Mouse (Mus musculus) MEL (cell line): ENCODE data around the gene Rala. TPM values are rescaled to one million over a fixed set of nuclear protein-coding genes. Genes with fewer than 3 reads are reported as not detected.

Experiments
- DNase-seq: peaks from one replicate; pipeline ENCODE4 v3.0.0; 2011; ENCODE audit warnings: low read depth, low spot score
- H3K27ac ChIP-seq: 2 replicates; pipeline ENCODE4 v1.5.1; 2012; ENCODE audit warnings: low read depth, mild to moderate bottlenecking, control low read depth, low read length, moderate library complexity; ENCODE audit not compliant: control insufficient read depth
- H3K27me3 ChIP-seq, 2 experiments: fragments of 150-350 bp in 1 of 2; sonication (generic) in 1 of 2; 2 replicates each; pipeline ENCODE4 v1.6.1; 2012; ENCODE audit warnings: low read length in 2 of 2, mild to moderate bottlenecking in 2 of 2, improper control_type of control experiment in 1 of 2, moderate library complexity in 1 of 2; ENCODE audit not compliant: insufficient read depth in 2 of 2, control insufficient read depth in 1 of 2
- H3K36me3 ChIP-seq, 2 experiments: 2 replicates each; pipeline ENCODE4 v1.6.1; 2012 to 2014; ENCODE audit warnings: low read length in 2 of 2, improper control_type of control experiment in 1 of 2, inconsistent platforms in 1 of 2, mild to moderate bottlenecking in 1 of 2; ENCODE audit not compliant: insufficient read depth in 2 of 2, control insufficient read depth in 1 of 2
- H3K4me1 ChIP-seq, 2 experiments: fragments of 150-350 bp in 1 of 2; sonication (generic) in 1 of 2; 2 replicates each; pipeline ENCODE4 v1.6.1; 2012; ENCODE audit warnings: low read length in 2 of 2, improper control_type of control experiment in 1 of 2, mild to moderate bottlenecking in 1 of 2; ENCODE audit not compliant: insufficient read depth in 2 of 2, control insufficient read depth in 1 of 2
- H3K4me3 ChIP-seq, 2 experiments: fragments of 150-350 bp in 1 of 2; sonication (generic) in 1 of 2; 2 replicates each; pipeline ENCODE4 v1.5.1; 2012; ENCODE audit warnings: low read depth in 2 of 2, low read length in 2 of 2, mild to moderate bottlenecking in 2 of 2, moderate library complexity in 2 of 2, control low read depth in 1 of 2, improper control_type of control experiment in 1 of 2; ENCODE audit not compliant: control insufficient read depth in 1 of 2, insufficient read depth in 1 of 2
- H3K79me2 ChIP-seq: 2 replicates; pipeline ENCODE4 v1.6.1; 2012; ENCODE audit warnings: mild to moderate bottlenecking, low read length, moderate library complexity; ENCODE audit not compliant: control insufficient read depth, poor library complexity, insufficient read depth
- H3K9ac ChIP-seq: 2 replicates; pipeline ENCODE4 v1.6.1; 2012; ENCODE audit warnings: low read depth, mild to moderate bottlenecking, control low read depth, low read length, moderate library complexity; ENCODE audit not compliant: control insufficient read depth, poor library complexity, severe bottlenecking
- H3K9me3 ChIP-seq: fragments of 150-350 bp; sonication (generic); replicated peaks from 2 replicates; pipeline ENCODE4 v1.6.1; 2012; ENCODE audit warnings: mild to moderate bottlenecking, low read length, improper control_type of control experiment, moderate library complexity; ENCODE audit not compliant: insufficient read depth
- BHLHE40 ChIP-seq: IDR thresholded peaks from 2 replicates; pipeline ENCODE4 v1.6.1; 2012; ENCODE audit warnings: low read depth, mild to moderate bottlenecking, inconsistent platforms, low read length, improper control_type of control experiment, borderline replicate concordance
- CHD2 ChIP-seq: IDR thresholded peaks from 2 replicates; pipeline ENCODE4 v1.6.1; 2011; ENCODE audit warnings: low read length, improper control_type of control experiment
- CTCF ChIP-seq, 3 experiments: IDR thresholded peaks in 2 of 3; conservative IDR thresholded peaks in 1 of 3; 2 replicates each; pipeline ENCODE4 v1.5.1; 2011 to 2012; ENCODE audit warnings: low read length in 3 of 3, low read depth in 2 of 3, mild to moderate bottlenecking in 2 of 3, improper control_type of control experiment in 1 of 3, inconsistent platforms in 1 of 3, mixed read lengths in 1 of 3, moderate library complexity in 1 of 3; ENCODE audit not compliant: control insufficient read depth in 1 of 3, insufficient read depth in 1 of 3, poor library complexity in 1 of 3, severe bottlenecking in 1 of 3
- ELF1 ChIP-seq: IDR thresholded peaks from 2 replicates; pipeline ENCODE4 v1.6.1; 2014; ENCODE audit warnings: low read depth, mild to moderate bottlenecking, inconsistent platforms, low read length, improper control_type of control experiment, moderate library complexity
- EP300 ChIP-seq, 2 experiments: IDR thresholded peaks; 2 replicates each; pipeline ENCODE4 v1.6.1; 2011; ENCODE audit warnings: improper control_type of control experiment in 2 of 2, low read length in 2 of 2, low read depth in 1 of 2, mild to moderate bottlenecking in 1 of 2
- ETS1 ChIP-seq: IDR thresholded peaks from 2 replicates; pipeline ENCODE4 v1.6.1; 2012; ENCODE audit warnings: low read depth, mild to moderate bottlenecking, inconsistent platforms, low read length, improper control_type of control experiment, moderate library complexity
- GATA1 ChIP-seq: IDR thresholded peaks from 2 replicates; pipeline ENCODE4 v1.6.1; 2011; ENCODE audit warnings: low read depth, low read length, improper control_type of control experiment
- JUND ChIP-seq: IDR thresholded peaks from 2 replicates; pipeline ENCODE4 v1.6.1; 2011; ENCODE audit warnings: low read depth, mild to moderate bottlenecking, improper control_type of control experiment, low read length
- MAFK ChIP-seq: IDR thresholded peaks from 2 replicates; pipeline ENCODE4 v1.6.1; 2011; ENCODE audit warnings: low read depth, mild to moderate bottlenecking, low read length, improper control_type of control experiment, borderline replicate concordance
- MAX ChIP-seq: IDR thresholded peaks from 2 replicates; pipeline ENCODE4 v1.6.1; 2011; ENCODE audit warnings: low read length, improper control_type of control experiment
- MEF2A ChIP-seq: IDR thresholded peaks from 2 replicates; pipeline ENCODE4 v1.6.1; 2014; ENCODE audit warnings: low read depth, mild to moderate bottlenecking, inconsistent platforms, low read length, improper control_type of control experiment; ENCODE audit not compliant: poor library complexity, insufficient replicate concordance, severe bottlenecking; ENCODE audit errors: extremely low read depth
- MYB ChIP-seq: IDR thresholded peaks from 2 replicates; pipeline ENCODE4 v1.6.1; 2011; ENCODE audit warnings: mild to moderate bottlenecking, low read depth, low read length, improper control_type of control experiment
- MYC ChIP-seq: IDR thresholded peaks from 2 replicates; pipeline ENCODE4 v1.6.1; 2011; ENCODE audit warnings: low read depth, mild to moderate bottlenecking, low read length, improper control_type of control experiment, moderate library complexity
- NRF1 ChIP-seq: IDR thresholded peaks from 2 replicates; pipeline ENCODE4 v1.6.1; 2014; ENCODE audit warnings: low read depth, mild to moderate bottlenecking, inconsistent platforms, low read length, improper control_type of control experiment, moderate library complexity; ENCODE audit not compliant: poor library complexity, insufficient read depth, severe bottlenecking
- RAD21 ChIP-seq: IDR thresholded peaks from 2 replicates; pipeline ENCODE4 v1.6.1; 2011; ENCODE audit warnings: mild to moderate bottlenecking, low read depth, low read length, improper control_type of control experiment
- RCOR1 ChIP-seq: IDR thresholded peaks from 2 replicates; pipeline ENCODE4 v1.6.1; 2012; ENCODE audit warnings: low read depth, mild to moderate bottlenecking, inconsistent platforms, low read length, improper control_type of control experiment
- TCF12 ChIP-seq: IDR thresholded peaks from 2 replicates; pipeline ENCODE4 v1.6.1; 2014; ENCODE audit warnings: low read depth, mild to moderate bottlenecking, inconsistent platforms, low read length, improper control_type of control experiment, moderate library complexity
- ZC3H11A ChIP-seq: IDR thresholded peaks from 2 replicates; pipeline ENCODE4 v1.6.1; 2012; ENCODE audit warnings: low read depth, mild to moderate bottlenecking, inconsistent platforms, low read length, improper control_type of control experiment
- ZKSCAN1 ChIP-seq: IDR thresholded peaks from 2 replicates; pipeline ENCODE4 v1.6.1; 2012; ENCODE audit warnings: low read depth, mild to moderate bottlenecking, inconsistent platforms, low read length, improper control_type of control experiment, moderate library complexity
- ZNF384 ChIP-seq: IDR thresholded peaks from 2 replicates; pipeline ENCODE4 v1.6.1; 2012; ENCODE audit warnings: low read depth, mild to moderate bottlenecking, inconsistent platforms, low read length, improper control_type of control experiment
- polyA plus RNA-seq, 2 experiments: library from polyadenylated mRNA; stranded (reverse) in 1 of 2; unstranded in 1 of 2; fragments of >175 nt in 1 of 2; fragments of >200 nt in 1 of 2; gene quantifications; 2 replicates each; pipeline versions ENCODE4 v1.2.1 to v1.2.4; 2012; ENCODE audit warnings: low replicate concordance in 2 of 2, low read depth in 1 of 2; ENCODE audit not compliant: insufficient read length in 2 of 2, insufficient read depth in 1 of 2, missing spikeins in 1 of 2
- total RNA-seq: library from RNA; depleted of rRNA; stranded (reverse); fragments of 300-350 nt; gene quantifications from 2 replicates; pipeline ENCODE4 v1.2.3, GENCODE M21; 2012

Rala gene
- total and polyA plus RNA-seq, 3 experiments: 12.9 to 30.7 TPM; not detected in 1

- no peak for TF ChIP-seq CHD2
Observed at GRCm38 (mm10) chr13:17976854-17977739, 33.1 kb upstream of the Rala start (continued).

- Histone ChIP-seq H3K27ac (no peak overlapping the region), H3K4me1 (peaks cover 0 to 3% of the 10 kb centered on the region in 2 experiments; a peak in 2 of 4 replicates), H3K36me3 (peaks cover 0 to 15% of the 10 kb centered on the region in 2 experiments; a peak in 2 of 4 replicates), H3K4me3 (no peak overlapping the region), H3K79me2 (no peaks in the 10 kb centered on the region), H3K9me3 (no peaks in the 10 kb centered on the region), H3K27me3 (no peaks in the 10 kb centered on the region; a peak in 2 of 4 replicates), H3K9ac (no peak overlapping the region)
- TF ChIP-seq EP300 (IDR thresholded peaks at IDR 0.05; ENCODE audit: low read depth in 1 of 2, low read length in 2 of 2): peak; percentile 57 to 83; a peak in 3 of 4 replicates
- no peak for TF ChIP-seq NRF1
- TF ChIP-seq MYB: no peak
- peak; percentile 91 for TF ChIP-seq JUND
- no peak for TF ChIP-seq ZNF384
- no peak for TF ChIP-seq ZKSCAN1
- peak; percentile 75; the same call in 1 of the 2 replicates for TF ChIP-seq ETS1
- no peak for TF ChIP-seq MEF2A
- no peak for TF ChIP-seq CTCF (IDR thresholded peaks at IDR 0.05 in 2 of 3, conservative IDR thresholded peaks at IDR 0.05 in 1 of 3; ENCODE audit: control insufficient read depth in 1 of 3, insufficient read depth in 1 of 3, low read depth in 2 of 3, low read length in 3 of 3, poor library complexity in 1 of 3, severe bottlenecking in 1 of 3)
- no peak for TF ChIP-seq MAX
- TF ChIP-seq MAFK: peak; percentile 76; the same call in 1 of the 2 replicates
- peak; percentile 32 for TF ChIP-seq GATA1
- no peak for TF ChIP-seq RAD21
- no peak for TF ChIP-seq TCF12
- TF ChIP-seq ZC3H11A: no peak
- no peak; the same call in 1 of the 2 replicates for TF ChIP-seq BHLHE40
- no peak for TF ChIP-seq ELF1
- TF ChIP-seq RCOR1: peak; percentile 100
- TF ChIP-seq MYC: 0 out of 2 replicates have a peak, but pooled peaks have one; percentile 24
- peak; percentile 91 for DNase-seq
Observed at GRCm38 (mm10) chr13:17975891-17976290, 31.9 kb upstream of the Rala start.
